In the genomic region with DNA sequence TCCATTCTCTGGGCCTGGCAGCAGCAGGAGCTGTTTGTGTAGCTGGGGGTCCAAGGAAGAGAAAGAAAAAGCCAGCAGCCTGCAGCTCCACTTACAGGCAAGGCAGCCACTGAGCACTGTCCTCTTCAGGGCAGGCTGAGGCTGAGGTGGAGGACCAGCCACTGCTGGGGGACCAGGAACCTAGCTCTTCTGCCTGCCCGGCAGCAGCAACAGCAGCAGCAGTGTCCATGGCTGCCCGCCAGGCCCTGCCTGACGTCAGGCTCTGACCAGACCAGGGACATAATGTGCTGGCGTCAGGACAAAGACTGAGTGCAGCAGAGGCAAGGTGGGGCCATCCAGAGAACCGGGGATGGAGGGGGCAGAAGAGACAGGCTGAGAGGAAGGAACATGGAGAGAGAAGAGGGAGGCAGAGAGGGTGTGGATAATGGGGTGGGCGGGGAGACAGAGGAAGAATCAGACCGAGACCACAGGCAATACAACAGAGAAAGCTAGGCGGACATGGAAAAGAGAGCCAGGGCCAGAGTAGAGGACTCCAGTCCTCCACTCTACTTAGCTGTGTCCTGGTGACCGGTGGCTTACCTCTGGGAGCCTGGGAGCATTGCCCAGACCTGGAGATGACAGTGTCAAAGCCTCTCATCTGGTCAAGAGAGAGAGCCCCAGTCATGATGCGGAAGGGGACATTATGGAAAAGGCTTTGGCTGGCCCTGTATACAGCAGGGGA, we compare ENCODE assay signal across 8 mouse cellular contexts.
DNase-seq lines count a peak whose midpoint lies in the region; ATAC-seq and TF ChIP-seq lines count a peak whose summit lies in the region.

No protein-coding gene starts in this region.

- DNase-seq in adrenal gland, postnatal 14 days: peak; percentile 98
- DNase-seq in cerebellum, postnatal 36 days: peak; percentile 25 to 38
- peak; percentile 90 for DNase-seq in kidney, adult 9 months
- DNase-seq in left cerebral cortex, postnatal 36 days (ENCODE audit: low spot score in 2 of 2): peak; percentile 68 to 71
- peak; percentile 81 for DNase-seq in urinary bladder, postnatal 25 days (ENCODE audit: low spot score)
- no peak for DNase-seq in thymus, postnatal 4 days

- no peaks in the 10 kb centered on the region for H3K36me3 ChIP-seq in heart, embryonic 11.5 days (ENCODE audit: control insufficient read depth, insufficient read depth, low read length)
- no peaks in the 10 kb centered on the region for H3K36me3 ChIP-seq in myocyte (ENCODE audit: control insufficient read depth, insufficient read depth)

- H3K79me2 ChIP-seq in myocyte (ENCODE audit: control insufficient read depth, insufficient read depth): no peaks in the 10 kb centered on the region

- TF ChIP-seq POLR2A in myocyte (IDR thresholded peaks at IDR 0.05; ENCODE audit: insufficient read length, low read depth): peak; percentile 24

- intact Hi-C loops in left cerebral cortex, postnatal 36 days (cut with DNase I): no loop called here

- H3K27me3 ChIP-seq in heart, embryonic 11.5 days (ENCODE audit: control insufficient read depth, insufficient read depth, low read length): peaks cover 6% of the 10 kb centered on the region; the same call in 1 of the 2 replicates
- H3K27me3 ChIP-seq in myocyte (ENCODE audit: control insufficient read depth, insufficient read depth, insufficient read length): no peaks in the 10 kb centered on the region

- H3K4me3 ChIP-seq in heart, embryonic 11.5 days (ENCODE audit: low read depth, low read length): no peak overlapping the region
- H3K4me3 ChIP-seq in myocyte: no peak overlapping the region

- peaks cover 46% of the 10 kb centered on the region for H3K4me1 ChIP-seq in heart, embryonic 11.5 days (ENCODE audit: control insufficient read depth, insufficient read depth, low read length)

- H3K9ac ChIP-seq in heart, embryonic 11.5 days (ENCODE audit: low read depth, low read length): peak overlapping the region; percentile 50; the same call in 1 of the 2 replicates

- ATAC-seq in heart, embryonic 11.5 days (replicated peaks; ENCODE audit: insufficient number of reproducible peaks, low FRiP score, low TSS enrichment): peak; percentile 58; the same call in 1 of the 2 replicates

- no peak overlapping the region for H3K4me2 ChIP-seq in heart, embryonic 11.5 days
- peak overlapping the region; percentile 44 for H3K4me2 ChIP-seq in myocyte (ENCODE audit: low read depth)

- WGBS in heart, embryonic 11.5 days (ENCODE audit: insufficient replicate concordance): 46% methylated on average over 10 of the region's 10 CpGs

- H3ac ChIP-seq in myocyte (ENCODE audit: control insufficient read depth, insufficient read length): no peak overlapping the region

- H3K27ac ChIP-seq in heart, embryonic 11.5 days (ENCODE audit: low read depth, low read length): peak overlapping the region; percentile 54

- no peaks in the 10 kb centered on the region for H3K9me3 ChIP-seq in heart, embryonic 11.5 days (replicated peaks; ENCODE audit: control insufficient read depth, low read length)

TF ChIP-seq in myocyte, 11 proteins besides CTCF, POLR2A, EP300 and RAD21:
- TF ChIP-seq POLR2AphosphoS2 (IDR thresholded peaks at IDR 0.05; ENCODE audit: insufficient read length, low read depth): no peak
- peak in 1 of 3 experiments; percentile 25 for TF ChIP-seq MYOG (IDR thresholded peaks at IDR 0.05; ENCODE audit: control insufficient read depth in 1 of 3, insufficient read depth in 1 of 3, insufficient read length in 2 of 3, low read depth in 2 of 3)
TF ChIP-seq in myocyte: peak in this region for 1.
